Mouse (Mus musculus): ENCODE results near the gene Gm21985.

DNA sequence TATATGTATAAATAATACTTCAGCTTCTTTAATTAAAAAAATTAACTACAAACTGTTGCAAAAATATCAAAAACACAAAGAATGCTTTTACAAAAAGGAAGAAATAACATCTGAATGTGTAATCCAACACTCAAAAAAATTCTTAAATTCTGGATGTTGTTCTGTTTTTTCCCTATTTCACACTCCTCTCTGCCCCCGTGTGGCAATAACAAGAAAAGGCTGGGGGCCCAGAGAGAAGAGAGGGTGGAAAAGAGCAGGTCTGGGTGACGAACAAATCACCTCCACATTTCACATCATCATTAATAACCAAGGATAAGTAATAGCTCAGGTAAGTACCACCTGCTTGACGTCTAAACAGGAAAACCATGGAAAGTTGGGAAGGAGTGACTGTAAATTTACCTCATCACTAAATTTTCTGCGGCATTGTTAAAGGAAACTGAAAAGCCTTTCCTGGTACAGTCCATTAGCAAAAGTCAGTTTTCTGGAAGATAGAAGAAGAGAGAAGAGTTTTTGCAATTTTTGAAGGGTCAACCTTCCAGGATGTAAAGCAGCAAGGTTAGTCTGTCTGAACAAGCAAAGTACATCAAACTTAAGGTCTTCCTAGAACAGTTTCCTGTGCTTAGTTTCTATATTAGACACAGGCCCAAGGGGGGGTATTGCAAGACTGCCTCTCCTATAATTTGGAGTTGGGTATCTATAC, 183.6 kb downstream of the Gm21985 start:
- no peak for TF ChIP-seq CTCF (IDR thresholded peaks at IDR 0.05; ENCODE audit: borderline replicate concordance, control insufficient read depth, extremely low read depth, insufficient read depth, low read length, poor library complexity)
- TF ChIP-seq POLR2A (IDR thresholded peaks at IDR 0.05; ENCODE audit: control insufficient read depth, extremely low read depth, insufficient read depth, low read length, poor library complexity), result no peak
